In the genomic region with DNA sequence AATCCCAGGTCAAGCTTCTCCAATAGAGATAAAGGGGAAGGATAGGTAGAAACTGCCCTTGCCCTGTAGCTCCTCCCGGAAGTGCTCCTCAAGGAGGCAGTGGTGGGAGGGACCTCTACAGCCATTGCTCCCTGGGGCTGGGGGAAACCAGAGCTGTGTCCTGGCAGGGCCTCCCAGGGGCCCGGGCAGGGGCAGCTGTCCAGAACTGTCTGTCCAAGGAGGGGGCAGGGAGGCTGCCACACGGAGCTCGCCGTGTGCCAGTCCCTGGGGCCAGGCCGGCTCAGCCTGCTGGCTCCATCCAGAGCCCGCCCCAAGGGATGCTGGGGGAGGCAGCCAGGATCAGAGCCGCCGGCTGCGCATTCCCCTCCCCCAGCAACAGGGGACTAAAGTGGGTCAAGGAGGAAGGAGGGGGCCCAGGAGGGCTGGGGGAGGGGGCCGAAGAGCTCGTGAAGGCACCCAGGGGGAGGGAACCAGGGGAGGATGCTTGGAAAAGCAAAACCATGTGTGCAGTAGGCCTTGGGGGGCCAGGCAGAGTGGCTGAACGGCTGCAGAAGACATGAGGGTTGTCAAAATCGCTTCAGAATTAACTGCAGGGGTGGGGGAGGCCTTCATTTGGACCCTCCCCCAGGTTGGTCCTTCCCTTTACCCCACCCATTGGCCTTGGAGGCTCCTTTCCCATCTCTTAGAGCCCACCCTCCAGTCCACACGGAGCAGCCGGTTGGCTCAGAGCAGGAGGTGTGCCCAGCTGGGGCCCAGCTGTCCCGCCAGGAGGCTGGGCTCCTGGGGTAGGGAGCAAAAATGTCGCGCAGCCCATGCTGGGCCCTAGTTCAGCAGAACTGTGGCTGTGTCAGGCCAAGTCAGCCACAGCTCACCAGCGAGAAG, we compare ENCODE assay signal across 9 mouse cellular contexts. TPM values are rescaled to one million over a fixed set of nuclear protein-coding genes. Genes with fewer than 3 reads are reported as not detected.
A peak's percentile ranks its signal among the peaks of the same experiment; 100 is the strongest.
DNase-seq lines count a peak whose midpoint lies in the region; ATAC-seq and TF ChIP-seq lines count a peak whose summit lies in the region.
"Had no signal": no experiment of that assay in that cellular context is flagged by ENCODE, and none has a peak within 500 bp of the region (broad histone marks: within the 10 kb centered on the region; RNA-seq: fewer than 3 reads in every experiment).

No protein-coding gene starts in this region.

- H3K4me3 ChIP-seq in forebrain, postnatal 0 days (ENCODE audit: low read depth, low read length), result no peak overlapping the region
- no peak overlapping the region for H3K4me3 ChIP-seq in midbrain, embryonic 14.5 days (replicated peaks; ENCODE audit: low read depth, low read length)

- H3K9ac ChIP-seq in forebrain, postnatal 0 days, result peak overlapping the region; percentile 11; the same call in 1 of the 2 replicates
- peak overlapping the region; percentile 27; the same call in 1 of the 2 replicates for H3K9ac ChIP-seq in midbrain, embryonic 14.5 days (replicated peaks; ENCODE audit: low read length)
- H3K9ac ChIP-seq: liver, embryonic 14.5 days had no signal

- no peaks in the 10 kb centered on the region for H3K27me3 ChIP-seq in forebrain, postnatal 0 days (ENCODE audit: insufficient read depth, low read length)
- no peaks in the 10 kb centered on the region for H3K27me3 ChIP-seq in midbrain, embryonic 14.5 days (ENCODE audit: control insufficient read depth, insufficient read depth, low read length)

- WGBS in forebrain, postnatal 0 days, result 6% methylated on average over 17 of the region's 20 CpGs
- WGBS in midbrain, embryonic 14.5 days, result under 1% methylated on average over 20 of the region's 20 CpGs

- H3K4me2 ChIP-seq in forebrain, postnatal 0 days (ENCODE audit: low read depth), result peak overlapping the region; percentile 35
- peak overlapping the region; percentile 49 for H3K4me2 ChIP-seq in midbrain, embryonic 14.5 days (ENCODE audit: low read length)

- no peak overlapping the region; the same call in 1 of the 2 replicates for H3K27ac ChIP-seq in forebrain, postnatal 0 days (ENCODE audit: low read depth, low read length)
- H3K27ac ChIP-seq in midbrain, embryonic 14.5 days (replicated peaks; ENCODE audit: low read depth, low read length), result peak overlapping the region; percentile 64
- H3K27ac ChIP-seq: liver, embryonic 14.5 days had no signal

- TF ChIP-seq CTCF in forebrain, postnatal 0 days (IDR thresholded peaks at IDR 0.05; ENCODE audit: low read depth), result no peak

- ATAC-seq in forebrain, postnatal 0 days, result peak; percentile 86
- peak; percentile 79 for ATAC-seq in midbrain, embryonic 14.5 days (ENCODE audit: low FRiP score, low TSS enrichment)

- peaks cover 9% of the 10 kb centered on the region for H3K4me1 ChIP-seq in forebrain, postnatal 0 days (ENCODE audit: insufficient read depth)
- peaks cover 51% of the 10 kb centered on the region for H3K4me1 ChIP-seq in midbrain, embryonic 14.5 days (ENCODE audit: control insufficient read depth, insufficient read depth, low read length)

- peak; percentile 78 for DNase-seq in Muller cell, postnatal 12 days (ENCODE audit: inconsistent ontology term)
- DNase-seq in cerebellum, adult 11-12 months, result peak; percentile 75
- DNase-seq in forebrain, postnatal 0 days, result peak; percentile 63
- DNase-seq in heart, postnatal 4 days, result peak; percentile 60
- DNase-seq in left cerebral cortex, postnatal 4 days, result peak; percentile 76
- DNase-seq in midbrain, embryonic 14.5 days, result peak; percentile 79
- peak; percentile 76 for DNase-seq in testis, postnatal 14 days (ENCODE audit: low spot score)
- DNase-seq in urinary bladder, adult 18-20 months (ENCODE audit: low spot score in 2 of 2), result no peak

- intact Hi-C loops in left cerebral cortex, postnatal 4 days (cut with DNase I), result no loop called here

- no peaks in the 10 kb centered on the region for H3K36me3 ChIP-seq in forebrain, postnatal 0 days (ENCODE audit: insufficient read depth)
- H3K36me3 ChIP-seq in midbrain, embryonic 14.5 days (ENCODE audit: control insufficient read depth, insufficient read depth, low read length), result no peaks in the 10 kb centered on the region

- no peaks in the 10 kb centered on the region for H3K9me3 ChIP-seq in forebrain, postnatal 0 days (ENCODE audit: low read length)
- no peaks in the 10 kb centered on the region for H3K9me3 ChIP-seq in midbrain, embryonic 14.5 days (ENCODE audit: control insufficient read depth, low read length)

RNA-seq across cellular contexts. Expression of a gene that starts 20.8 kb away (rescaled TPM):
- total RNA-seq in forebrain, postnatal 0 days (2014; rRNA removed), result 32.5 and 34.6 TPM in 2 replicates
- 10.7 and 18.4 TPM in 2 replicates for polyA plus RNA-seq in forebrain, postnatal 0 days (2015; fragmentation: Nextera tagmentation; extraction: Ambion mirVana)
- 10 to 100 TPM; 12.9 to 16.2 TPM for total RNA-seq in heart, postnatal 4 days (2021)
- 10 to 100 TPM; 28.3 to 34.8 TPM for total RNA-seq in left cerebral cortex, postnatal 4 days (2021)
- polyA plus RNA-seq in midbrain, embryonic 14.5 days (2014; fragmentation: Nextera tagmentation; extraction: Ambion mirVana), result 44.0 and 63.0 TPM in 2 replicates

Comparison
In these comparisons a context has a peak if more than half of its experiments do, and no peak if none do; other contexts are left out.
1. DNase-seq: peak in Muller cell, postnatal 12 days (single experiment), cerebellum, adult 11-12 months (single experiment), forebrain, postnatal 0 days (single experiment), heart, postnatal 4 days (single experiment), left cerebral cortex, postnatal 4 days (single experiment), midbrain, embryonic 14.5 days (single experiment) and testis, postnatal 14 days (single experiment); none in urinary bladder, adult 18-20 months (0 of 2).